Mouse (Mus musculus): ENCODE data around the gene Ccr5.
A peak's percentile ranks its signal among the peaks of the same experiment; 100 is the strongest.
"Not testable (repeated sequence)": the region's sequence is repeated elsewhere in the genome, so short reads cannot be mapped to it uniquely, and the experiment has no call there.

The Ccr5 gene

DNA sequence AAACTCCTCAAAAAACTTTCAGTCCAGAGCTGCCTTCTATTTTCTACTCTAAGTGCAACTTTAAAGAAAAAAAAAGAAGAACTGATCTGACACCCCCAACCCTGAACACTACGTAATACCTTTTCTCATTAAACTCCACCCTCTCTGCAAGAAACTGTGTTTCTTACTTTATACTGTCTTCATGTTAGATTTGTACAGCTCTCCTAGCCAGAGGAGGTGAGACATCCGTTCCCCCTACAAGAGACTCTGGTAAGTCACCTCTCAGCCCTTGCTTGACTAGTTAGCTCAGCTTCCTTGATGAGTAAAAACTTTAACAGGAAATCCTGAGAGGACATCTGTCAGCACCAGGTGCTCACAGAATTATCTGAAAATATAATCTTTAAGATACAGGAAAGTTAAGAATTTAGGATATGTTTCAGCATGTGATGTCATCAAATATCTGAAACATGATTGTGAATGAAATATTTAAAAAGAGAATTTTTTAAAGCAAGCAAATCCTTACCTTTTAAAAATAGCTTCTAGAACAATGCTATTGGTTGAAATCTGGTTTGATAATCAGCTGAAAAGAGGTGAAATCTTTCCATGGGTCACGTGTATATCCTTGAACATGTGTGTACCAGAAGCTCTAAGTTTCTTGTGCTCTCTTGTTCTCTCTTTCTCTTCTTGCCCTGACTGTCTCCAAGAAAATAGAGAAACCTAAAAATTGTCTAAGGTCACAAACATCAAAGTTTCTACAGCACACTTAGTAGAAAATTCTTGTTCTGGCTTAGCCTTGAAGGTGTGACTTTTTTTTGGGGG is at the start of gene Ccr5:
Gene Ccr5 (plus strand): TSS at position 157 of the 798 bp plus-strand sequence.
- DNase-seq (ENCODE audit: low read depth, low spot score), result no peak

DNA sequence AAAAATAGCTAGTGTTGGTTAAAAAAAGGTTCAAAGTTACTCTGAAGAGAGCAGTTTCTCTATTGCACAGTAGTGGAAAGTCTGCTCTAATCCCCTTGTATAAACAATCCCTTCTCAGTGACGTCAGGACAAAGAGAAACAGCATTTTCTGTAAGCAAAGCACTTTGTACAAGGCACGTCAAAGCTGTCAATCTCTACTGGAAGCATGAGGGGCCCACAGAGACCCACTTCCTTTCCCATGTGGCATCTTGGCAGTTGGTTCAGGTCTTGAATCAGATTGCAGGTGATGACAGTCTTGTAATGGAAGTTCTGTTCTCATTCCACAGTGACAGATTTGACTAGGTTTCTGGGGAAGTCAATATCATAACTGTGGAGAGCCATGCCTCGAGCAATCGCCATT is 41.5 kb upstream of the Ccr5 start:
- no peak for DNase-seq (ENCODE audit: low read depth, low spot score)

DNA sequence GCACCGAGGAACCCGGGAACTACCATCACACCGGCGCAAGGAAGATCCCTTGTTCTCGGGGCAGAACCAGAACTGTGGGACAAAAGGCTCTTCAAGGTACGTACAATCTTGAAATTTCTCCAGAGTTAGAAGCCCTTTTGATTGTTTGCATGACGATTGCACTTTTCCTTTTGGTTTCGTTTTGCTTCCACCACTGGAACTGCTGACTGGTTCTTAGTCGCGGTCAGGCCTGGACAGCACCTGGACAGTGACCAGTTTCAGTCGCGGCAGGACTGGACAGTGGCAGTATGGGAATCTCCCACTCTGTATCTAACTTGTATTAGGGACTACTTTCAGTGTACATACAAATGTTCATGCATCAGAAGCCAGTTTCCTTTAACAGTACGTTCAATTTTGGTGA is 40.9 kb upstream of the Ccr5 start:
- DNase-seq (ENCODE audit: low read depth, low spot score), result not testable (repeated sequence)

DNA sequence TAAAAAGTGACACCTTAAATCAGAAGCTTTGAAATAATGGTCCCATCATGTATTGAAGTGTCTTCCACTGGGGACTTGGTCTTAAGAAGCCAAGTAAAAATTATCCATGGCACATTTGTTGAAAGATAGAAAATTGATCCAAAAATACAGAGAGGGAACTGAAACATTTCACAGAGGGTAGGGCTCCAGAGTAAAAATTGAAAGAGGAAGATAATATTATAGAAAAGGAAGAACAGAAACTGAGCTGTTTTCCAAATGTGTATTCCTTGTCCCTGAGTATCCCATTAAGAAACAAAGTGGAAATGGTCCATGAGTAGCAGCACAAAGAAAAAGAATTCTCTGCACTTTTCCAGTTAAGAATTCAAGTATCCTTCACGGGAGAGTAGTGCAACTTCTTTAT is 30.9 kb upstream of the Ccr5 start:
- no peak for DNase-seq (ENCODE audit: low read depth, low spot score)

DNA sequence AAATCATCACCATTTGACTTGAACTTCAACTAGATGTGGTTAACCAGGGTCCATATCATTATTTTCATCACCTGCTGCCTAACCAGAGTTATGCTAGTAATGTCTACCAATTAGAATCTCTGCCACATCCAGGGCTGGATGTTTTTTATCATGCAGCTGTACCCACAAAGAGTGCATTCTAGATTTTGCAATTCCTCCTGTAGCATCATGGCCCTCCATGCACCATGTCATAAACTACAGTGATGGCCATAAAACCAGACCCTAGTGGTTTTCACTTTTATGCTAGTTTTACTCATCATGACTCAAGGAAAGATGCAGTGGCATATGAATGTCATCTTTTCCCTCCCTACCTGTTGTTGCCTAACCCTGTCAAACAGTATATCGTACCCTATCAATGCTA is 22.2 kb upstream of the Ccr5 start:
- no peak for DNase-seq (ENCODE audit: low read depth, low spot score)

DNA sequence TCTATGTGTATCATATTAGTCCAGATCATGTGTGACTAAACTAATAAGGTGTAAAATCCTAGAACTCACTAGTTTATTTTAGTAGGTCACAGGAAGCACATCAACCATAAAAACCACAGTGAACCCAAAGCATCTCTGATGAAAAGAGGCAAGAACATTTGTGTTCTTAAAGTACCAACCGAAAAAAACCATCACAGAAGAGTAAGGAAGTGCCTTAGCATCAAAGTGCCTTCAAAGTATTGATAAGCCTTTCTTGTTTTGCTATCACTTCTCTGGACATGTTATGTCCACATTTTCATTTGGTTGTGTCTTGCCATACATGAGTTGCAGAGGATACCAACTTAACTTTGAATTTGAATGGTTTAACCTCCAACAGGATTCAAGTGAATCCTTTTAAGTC is 21.0 kb upstream of the Ccr5 start:
- no peak for DNase-seq (ENCODE audit: low read depth, low spot score)

DNA sequence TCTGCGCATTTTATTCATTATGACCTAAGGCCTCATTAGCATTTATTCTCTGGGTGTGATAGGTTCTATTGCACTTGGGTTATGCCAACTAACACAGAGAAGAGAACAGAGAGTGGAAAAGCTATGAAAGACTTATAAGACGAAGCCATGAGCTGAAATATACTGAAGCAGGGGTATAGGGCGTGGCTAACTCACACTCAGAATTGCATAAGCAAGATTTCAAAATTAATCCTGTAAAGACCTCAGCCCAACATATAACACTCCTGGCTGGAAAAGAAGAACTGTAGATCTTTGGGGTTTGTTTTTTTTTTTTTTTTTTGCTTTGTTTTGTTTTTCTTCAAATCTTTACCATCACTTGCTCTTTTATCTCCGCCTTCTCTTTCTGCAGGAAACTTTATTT is 19.6 kb upstream of the Ccr5 start, which contains the start of gene Ccr2:
Gene Ccr2 (plus strand): TSS at position 228 of the 400 bp plus-strand sequence.
- DNase-seq (ENCODE audit: low read depth, low spot score), result no peak

DNA sequence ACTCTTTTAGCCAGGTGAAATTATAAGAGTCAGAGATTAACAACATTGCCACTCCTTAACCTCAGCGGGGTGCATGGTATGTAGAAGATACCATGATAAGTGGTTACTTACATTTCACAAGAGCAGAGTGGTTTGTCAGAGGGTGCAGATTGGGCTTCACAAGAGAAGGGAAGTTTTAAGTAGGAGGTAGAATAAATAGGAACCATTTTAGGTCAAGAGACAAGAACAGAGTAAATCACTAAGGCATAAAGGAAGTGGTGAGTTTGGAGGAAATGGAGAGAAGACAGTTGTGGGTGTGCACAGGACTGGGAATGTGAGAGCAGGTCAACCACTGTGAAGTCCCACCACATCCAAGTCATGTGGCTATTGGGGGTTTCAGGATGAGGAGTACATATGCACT is 18.1 kb upstream of the Ccr5 start:
- no peak for DNase-seq (ENCODE audit: low read depth, low spot score)

DNA sequence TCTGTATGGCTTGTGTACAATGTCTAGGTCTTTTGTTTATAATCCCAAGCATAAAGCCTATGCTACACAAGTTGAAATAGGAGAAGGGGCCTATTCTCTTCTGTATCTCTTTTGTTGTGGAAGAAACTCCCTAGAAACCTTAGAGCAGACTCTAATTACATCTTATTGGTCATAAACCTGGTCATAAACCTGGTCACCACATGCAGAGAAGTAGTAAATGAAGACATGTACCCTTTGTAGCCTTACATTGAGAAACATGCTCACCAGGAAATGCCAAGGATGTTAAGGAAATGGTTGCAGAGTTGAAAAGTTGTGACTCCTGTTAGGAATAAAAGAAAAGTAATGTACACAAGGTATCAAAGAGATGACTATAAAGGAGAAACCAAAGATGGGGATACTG is 16.1 kb upstream of the Ccr5 start:
- no peak for DNase-seq (ENCODE audit: low read depth, low spot score)

DNA sequence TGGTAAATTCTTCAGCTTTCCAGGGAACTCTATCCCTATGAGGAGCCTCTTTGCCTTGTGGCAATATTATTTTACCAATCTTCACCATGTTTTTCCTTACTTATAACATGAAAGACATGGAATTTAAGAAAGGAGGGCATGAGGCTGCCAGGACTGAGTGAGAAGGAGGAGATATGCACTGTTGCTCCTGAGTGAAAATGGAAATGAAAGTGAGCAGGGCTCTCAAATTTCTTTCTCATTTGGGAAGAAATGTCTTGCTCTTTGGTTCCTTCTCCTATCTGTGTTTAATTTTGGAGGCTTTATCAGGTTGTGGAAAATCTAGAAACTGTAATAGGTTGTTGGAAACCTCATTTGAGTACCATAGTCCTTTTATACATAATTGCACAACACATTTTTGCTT is 14.1 kb upstream of the Ccr5 start:
- DNase-seq (ENCODE audit: low read depth, low spot score), result no peak

DNA sequence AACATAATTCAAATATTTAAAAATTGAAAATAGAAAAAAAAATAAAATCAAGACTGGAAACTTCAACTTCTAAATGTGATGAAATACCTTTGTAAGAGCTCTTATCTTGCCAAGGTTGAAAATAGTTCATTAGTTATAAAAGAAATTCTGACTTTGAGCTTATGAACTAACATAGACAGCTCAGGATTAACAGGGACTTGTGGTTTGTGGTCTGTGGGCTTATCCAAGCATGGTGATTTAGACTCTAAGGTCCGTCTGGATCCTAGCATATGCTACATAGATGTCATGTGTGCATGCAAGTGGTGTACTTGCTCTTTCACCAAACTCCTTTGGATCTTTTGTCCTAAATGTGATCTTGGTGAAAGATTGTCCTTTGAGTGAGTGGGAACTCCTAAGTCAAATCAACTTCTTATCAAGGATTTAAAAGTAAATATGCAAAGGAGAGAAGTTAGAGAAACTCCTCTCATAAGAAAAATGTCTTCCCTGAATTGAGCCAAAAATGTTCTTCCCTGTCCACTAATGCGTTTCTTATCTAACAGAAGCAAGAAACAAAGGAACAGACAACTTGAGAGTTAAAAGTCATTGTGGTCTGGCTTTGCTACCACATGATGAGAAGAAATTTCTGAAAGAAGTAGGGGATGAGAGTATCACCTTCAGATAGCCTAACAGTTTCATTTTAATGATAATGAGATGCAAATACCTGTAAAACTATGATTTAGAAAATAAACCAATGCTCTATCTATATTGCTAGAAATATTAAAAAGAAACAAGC is 12.8 kb upstream of the Ccr5 start:
- DNase-seq (ENCODE audit: low read depth, low spot score), result no peak

DNA sequence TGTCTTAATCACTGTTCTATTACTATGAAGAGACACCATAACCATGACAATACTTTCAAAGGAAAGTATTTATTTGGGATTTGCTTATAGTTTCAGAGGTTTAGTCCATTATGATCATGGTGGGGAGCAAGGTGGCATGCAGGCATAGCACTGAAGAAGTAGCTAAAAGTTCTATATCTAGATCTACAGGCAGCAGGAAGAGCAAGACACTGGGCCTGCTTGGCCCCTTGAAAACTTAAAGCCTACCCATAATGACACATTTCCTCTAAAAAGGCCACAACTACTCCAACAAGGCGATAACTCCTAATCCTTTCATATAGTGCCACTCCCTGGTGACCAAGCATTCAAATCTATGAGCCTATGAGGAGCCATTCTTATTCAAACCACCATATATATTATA is 9.3 kb upstream of the Ccr5 start:
- DNase-seq (ENCODE audit: low read depth, low spot score), result no peak

DNA sequence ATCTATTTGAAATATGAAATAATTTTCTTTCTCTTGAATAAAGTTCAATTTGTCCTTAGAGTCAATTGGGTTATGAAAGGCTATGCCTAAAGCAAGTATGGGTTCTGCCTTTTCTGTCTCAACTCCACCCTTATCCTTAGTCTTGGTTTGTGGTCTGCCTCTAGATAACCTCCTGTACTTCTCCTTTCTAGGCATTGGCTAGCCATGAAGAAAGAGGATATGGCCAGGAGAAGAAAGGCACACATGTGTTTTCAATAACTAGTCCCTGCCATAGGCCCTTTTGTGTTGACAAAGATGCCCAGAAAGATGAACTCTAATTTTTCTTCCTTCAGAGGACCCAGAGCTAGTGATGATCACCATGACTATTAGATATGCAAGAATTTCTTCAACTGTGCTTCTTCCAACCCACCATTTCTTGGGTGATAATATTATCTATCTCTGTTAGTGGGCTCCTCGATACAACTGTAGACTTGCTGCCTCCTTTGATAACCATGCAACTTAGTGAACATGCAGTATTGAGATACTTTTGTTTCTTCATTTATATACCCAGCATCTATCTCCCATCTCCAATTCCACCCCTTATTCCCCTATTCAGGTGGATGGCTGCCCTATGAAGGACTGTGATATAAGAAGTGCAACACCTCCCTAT is 8.6 kb upstream of the Ccr5 start:
- no peak for DNase-seq (ENCODE audit: low read depth, low spot score)

DNA sequence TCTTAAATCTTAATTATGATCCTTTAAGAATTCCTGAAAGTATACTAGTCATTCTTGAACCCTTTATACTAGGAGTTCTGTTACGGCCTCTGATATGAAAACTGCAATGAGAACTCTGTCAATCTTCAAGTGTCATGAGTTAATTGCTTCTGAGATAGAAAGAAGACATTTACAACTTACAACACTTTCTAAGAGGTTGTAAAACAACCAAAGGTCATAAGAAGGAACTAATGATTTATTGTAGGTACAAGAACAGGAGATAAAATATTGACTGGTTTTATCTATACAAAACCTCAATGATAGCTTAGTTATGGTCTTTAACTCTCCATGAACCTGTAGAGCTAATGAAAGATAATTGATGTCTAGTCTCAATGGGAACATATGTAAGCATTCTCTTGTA is 7.6 kb upstream of the Ccr5 start:
- DNase-seq (ENCODE audit: low read depth, low spot score), result no peak

DNA sequence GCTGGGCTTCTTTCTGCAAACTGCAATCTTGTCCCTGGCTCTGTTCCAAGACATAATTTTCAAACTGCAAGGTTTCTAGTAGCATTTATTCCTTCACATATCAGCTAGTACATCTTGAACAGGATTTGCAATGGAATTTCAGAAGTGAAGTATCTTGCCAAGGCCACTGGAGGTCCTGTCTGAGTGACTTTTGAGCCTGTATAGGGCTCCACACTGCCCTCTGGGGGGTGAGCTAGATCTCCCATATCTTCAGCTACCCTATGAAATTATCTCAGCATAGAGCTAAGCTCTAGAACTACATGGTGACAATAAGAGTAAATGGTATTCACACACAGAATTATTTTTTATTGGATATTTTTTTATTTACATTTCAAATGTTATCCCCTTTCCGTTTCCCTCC is 2.9 kb upstream of the Ccr5 start:
- DNase-seq (ENCODE audit: low read depth, low spot score), result no peak

DNA sequence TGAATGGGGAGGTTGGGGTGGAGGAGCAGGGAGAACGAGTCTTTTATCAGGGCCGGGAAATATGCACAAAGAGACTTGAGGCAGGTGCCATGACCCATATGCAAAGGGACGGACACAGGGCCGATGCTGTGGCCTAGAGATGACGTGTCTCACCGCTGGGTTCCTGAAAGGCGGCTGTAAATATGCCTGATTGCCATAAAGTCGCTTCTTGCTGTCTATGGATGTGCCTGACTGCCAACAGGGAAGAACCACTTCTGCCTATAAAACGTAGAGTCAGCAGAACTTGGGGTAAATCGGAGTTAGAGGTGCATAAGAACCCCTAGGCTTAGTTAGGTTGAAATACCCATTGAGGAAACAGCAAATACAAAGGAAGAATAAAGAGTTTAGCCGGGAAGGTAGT is 4.2 kb downstream of the Ccr5 start:
- no peak for DNase-seq (ENCODE audit: low read depth, low spot score)

DNA sequence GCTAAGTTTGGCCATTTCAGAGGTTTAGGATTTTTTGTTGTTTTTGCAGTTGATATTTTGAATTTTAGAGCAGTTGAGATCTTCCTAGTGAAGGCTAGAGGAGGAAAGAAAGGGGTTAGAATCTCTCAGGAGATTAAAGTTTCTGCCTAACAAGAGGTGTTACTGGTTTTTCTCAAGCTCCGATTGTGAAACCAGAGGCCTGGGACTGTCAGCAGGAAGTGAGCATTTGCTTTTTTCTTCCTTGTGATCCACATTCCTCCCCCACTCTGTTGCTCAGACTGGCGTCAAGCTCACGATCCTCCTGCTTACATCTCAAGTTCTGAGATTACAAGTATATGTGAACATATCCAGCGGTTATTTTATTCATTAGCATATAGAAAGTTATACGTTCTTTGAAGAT is 5.0 kb downstream of the Ccr5 start:
- no peak for DNase-seq (ENCODE audit: low read depth, low spot score)

DNA sequence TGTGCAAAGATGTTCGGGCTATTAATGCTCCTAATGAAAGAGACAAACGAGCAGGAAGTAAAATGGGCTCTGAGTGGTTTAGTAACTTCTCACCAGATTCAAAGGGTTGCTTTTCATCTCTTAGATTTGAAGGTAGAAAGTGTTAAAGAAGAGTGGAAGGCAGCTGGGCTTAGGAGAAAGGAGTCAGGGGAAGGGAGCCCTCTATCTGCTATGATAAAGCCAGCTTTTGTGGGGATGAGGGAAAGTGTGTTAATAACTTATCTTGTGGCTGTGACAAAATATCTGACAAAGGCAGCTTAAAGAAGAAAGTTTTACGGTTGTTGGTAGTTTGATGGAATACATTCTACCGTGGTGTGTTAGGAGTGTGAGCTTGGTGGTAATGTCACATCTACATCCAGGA is 6.1 kb downstream of the Ccr5 start:
- no peak for DNase-seq (ENCODE audit: low read depth, low spot score)

DNA sequence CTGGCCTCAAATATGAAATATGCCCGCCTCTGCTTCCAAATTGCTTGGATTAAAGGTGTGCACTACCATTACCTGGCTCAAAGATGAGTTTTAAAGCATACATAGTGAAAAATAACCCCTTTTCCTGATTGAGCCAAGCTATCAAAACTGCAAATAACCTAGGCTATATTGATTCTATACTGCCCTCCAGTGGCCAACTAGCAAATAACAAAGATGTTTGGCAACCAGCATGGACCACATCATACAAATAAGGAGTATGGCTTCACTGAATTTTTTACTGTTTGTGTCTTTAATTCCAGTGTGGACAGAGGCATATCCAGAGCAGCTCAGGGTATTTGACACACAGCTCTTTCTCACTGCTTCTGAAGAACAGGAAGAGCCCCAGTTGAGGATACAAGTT is 7.0 kb downstream of the Ccr5 start:
- peak; percentile 45 for DNase-seq (ENCODE audit: low read depth, low spot score)

DNA sequence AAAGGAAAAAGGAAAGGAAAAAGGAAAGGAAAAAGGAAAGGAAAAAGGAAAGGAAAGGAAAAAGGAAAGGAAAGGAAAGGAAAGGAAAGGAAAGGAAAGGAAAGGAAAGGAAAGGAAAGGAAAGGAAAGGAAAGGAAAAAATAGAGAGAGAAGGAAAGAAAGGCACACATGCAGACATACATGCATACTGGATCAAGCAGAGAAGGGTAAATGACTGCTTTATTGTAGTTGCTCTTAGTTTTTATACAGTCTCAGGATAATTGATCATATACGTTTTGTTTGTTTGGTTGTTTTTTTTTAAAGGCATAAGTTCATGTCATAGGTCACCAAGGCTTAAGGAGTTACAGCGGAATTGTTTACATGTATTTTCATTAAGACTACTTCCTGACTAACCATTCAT is 11.6 kb downstream of the Ccr5 start:
- not testable (repeated sequence) for DNase-seq (ENCODE audit: low read depth, low spot score)

DNA sequence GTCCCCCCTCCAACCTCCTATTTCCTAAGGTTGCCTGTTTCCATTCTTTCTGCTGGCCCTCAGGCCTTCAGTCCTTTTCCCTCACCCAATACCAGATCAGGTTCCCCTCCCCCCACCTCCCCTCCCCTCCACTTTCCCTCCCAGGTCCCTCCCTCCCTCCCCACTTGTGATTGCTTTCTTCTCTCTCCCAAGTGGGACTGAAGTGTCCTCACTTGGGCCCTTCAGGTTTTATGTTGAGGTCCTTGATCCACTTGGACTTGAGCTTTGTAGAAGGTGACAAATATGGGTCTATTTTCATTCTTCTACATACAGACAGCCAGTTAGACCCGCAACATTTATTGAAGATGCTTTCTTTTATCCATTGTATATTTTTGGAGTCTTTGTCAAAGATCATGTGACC is 13.6 kb downstream of the Ccr5 start:
- not testable (repeated sequence) for DNase-seq (ENCODE audit: low read depth, low spot score)

DNA sequence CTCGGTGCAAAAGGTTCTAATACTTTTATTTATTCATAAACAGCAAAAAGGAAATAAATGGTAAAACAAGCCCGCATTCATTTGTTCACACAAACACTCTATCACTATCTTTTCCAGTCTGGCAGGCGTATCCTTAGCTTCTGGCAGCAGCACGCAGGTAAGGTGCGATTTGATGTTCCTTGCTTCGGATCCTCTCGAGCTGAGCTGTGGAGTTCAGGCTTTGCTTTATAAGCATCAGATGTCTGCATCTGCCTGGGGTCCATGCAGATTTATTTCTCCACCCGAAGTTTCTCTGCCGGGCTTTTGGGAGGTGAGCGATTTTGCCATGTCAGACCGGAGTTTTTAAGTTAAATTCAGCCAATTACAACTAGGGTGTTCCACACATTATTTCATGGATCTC is 16.3 kb downstream of the Ccr5 start:
- no peak for DNase-seq (ENCODE audit: low read depth, low spot score)

Data from c-Kit-negative CD71-positive TER-119-positive erythroid progenitor cells, embryonic 14.5 days (primary cell).